Mouse (Mus musculus) liver, embryonic 11.5 days (tissue): ENCODE data around the gene Appbp2. TPM values are rescaled to one million over a fixed set of nuclear protein-coding genes. Genes with fewer than 3 reads are reported as not detected.

ENCODE experiments used
- ATAC-seq: fragments of 200-750 bp; cut with Nextera tagmentation; replicated peaks from 2 replicates; pipeline ENCODE4 v1.8.0; 2017; ENCODE audit warnings: moderate number of reproducible peaks, mild to moderate bottlenecking, moderate TSS enrichment, moderate library complexity; ENCODE audit not compliant: low FRiP score
- DNase-seq: peaks from one replicate; pipeline ENCODE4 v3.0.0-alpha.2; 2017; ENCODE audit warnings: low spot score
- H3K27ac ChIP-seq: fragments of 300-500 bp; sonication (generic); 2 replicates; pipeline ENCODE4 v1.5.1; 2014; ENCODE audit warnings: mild to moderate bottlenecking, low read depth, low read length, control low read depth
- H3K27me3 ChIP-seq: fragments of 300-500 bp; sonication (generic); replicated peaks from 2 replicates; pipeline ENCODE4 v1.6.1; 2014; ENCODE audit warnings: low read length, mixed read lengths; ENCODE audit not compliant: control insufficient read depth, insufficient read depth
- H3K36me3 ChIP-seq: fragments of 300-500 bp; sonication (generic); 2 replicates; pipeline ENCODE4 v1.6.1; 2014; ENCODE audit warnings: mild to moderate bottlenecking, low read length, moderate library complexity, mixed read lengths; ENCODE audit not compliant: control insufficient read depth, insufficient read depth
- H3K4me1 ChIP-seq: fragments of 300-500 bp; sonication (generic); replicated peaks from 2 replicates; pipeline ENCODE4 v1.6.1; 2014; ENCODE audit warnings: low read length, mixed read lengths; ENCODE audit not compliant: control insufficient read depth, insufficient read depth
- H3K4me2 ChIP-seq: fragments of 300-500 bp; sonication (generic); 2 replicates; pipeline ENCODE4 v1.6.1; 2014; ENCODE audit warnings: mild to moderate bottlenecking, control low read depth, moderate library complexity
- H3K4me3 ChIP-seq: fragments of 300-500 bp; sonication (generic); 2 replicates; pipeline ENCODE4 v1.5.1; 2014; ENCODE audit warnings: low read depth, low read length, control low read depth
- H3K9ac ChIP-seq: fragments of 300-500 bp; sonication (generic); 2 replicates; pipeline ENCODE4 v1.6.1; 2014; ENCODE audit warnings: low read depth, low read length, control low read depth
- H3K9me3 ChIP-seq: fragments of 300-500 bp; sonication (generic); 2 replicates; pipeline ENCODE4 v1.6.1; 2016; ENCODE audit warnings: low read length, inconsistent platforms, mixed read lengths; ENCODE audit not compliant: control insufficient read depth
- WGBS: fragments of 180-500 bp; shearing (Covaris S2); extraction: QIAGEN DNeasy Blood & Tissue Kit; methylation state at CpG from one replicate; pipeline ENCODE4 v1.1.7; 2014; 5-methylcytosine and 5-hydroxymethylcytosine counted together
- polyA plus RNA-seq: library from polyadenylated mRNA; unstranded; fragments of >200 nt; fragmentation: Nextera tagmentation; extraction: Ambion mirVana; gene quantifications from 2 replicates; pipeline ENCODE4 v1.2.1, GENCODE M21; 2014

The Appbp2 gene
- 37.1 and 38.6 TPM in 2 replicates for polyA plus RNA-seq

- no peaks in the 10 kb centered on the region for H3K9me3 ChIP-seq
- H3K36me3 ChIP-seq: no peaks in the 10 kb centered on the region; the same call in 1 of the 2 replicates
- H3K4me1 ChIP-seq: peaks cover 7% of the 10 kb centered on the region
- no peaks in the 10 kb centered on the region for H3K27me3 ChIP-seq
- ATAC-seq: peak; percentile 93
- DNase-seq: peak; percentile 95
- WGBS: 4% methylated on average over 48 of the region's 48 CpGs
- H3K9ac ChIP-seq: peak within 1 kb of the TSS; percentile 93
- peak within 1 kb of the TSS; percentile 91 for H3K4me3 ChIP-seq
- H3K27ac ChIP-seq: peak within 1 kb of the TSS; percentile 97
- peak within 1 kb of the TSS; percentile 85 for H3K4me2 ChIP-seq
Observed at GRCm38 (mm10) chr11:85234990-85235841, at the start of gene Appbp2. TSS of gene Appbp2 (minus strand) at chr11:85235130.

GRCm38 (mm10) chr11:85281219-85281878, 46.4 kb upstream of the Appbp2 start:
- H3K4me1 ChIP-seq: no peaks in the 10 kb centered on the region
- no peaks in the 10 kb centered on the region for H3K9me3 ChIP-seq
- H3K4me3 ChIP-seq: no peak overlapping the region
- no peaks in the 10 kb centered on the region for H3K27me3 ChIP-seq
- no peak overlapping the region for H3K27ac ChIP-seq
- ATAC-seq (no peak), DNase-seq (no peak)
- no peak overlapping the region for H3K9ac ChIP-seq
- H3K36me3 ChIP-seq: no peaks in the 10 kb centered on the region
- WGBS: 69% methylated on average over 15 of the region's 15 CpGs
- H3K4me2 ChIP-seq: no peak overlapping the region

GRCm38 (mm10) chr11:85278175-85278574, 43.2 kb upstream of the Appbp2 start:
- DNase-seq (no peak), ATAC-seq (no peak)
- Histone ChIP-seq H3K9me3 (no peaks in the 10 kb centered on the region), H3K4me3 (no peak overlapping the region), H3K27ac (no peak overlapping the region), H3K27me3 (no peaks in the 10 kb centered on the region), H3K4me2 (no peak overlapping the region), H3K36me3 (no peaks in the 10 kb centered on the region), H3K9ac (no peak overlapping the region), H3K4me1 (no peaks in the 10 kb centered on the region)
- 72% methylated on average over 1 of the region's 1 CpGs for WGBS

- no peak overlapping the region for H3K4me2 ChIP-seq
- no peak overlapping the region for H3K4me3 ChIP-seq
- DNase-seq (no peak), ATAC-seq (no peak)
- no peaks in the 10 kb centered on the region for H3K27me3 ChIP-seq
- 44% methylated on average over 5 of the region's 5 CpGs for WGBS
- no peak overlapping the region for H3K9ac ChIP-seq
- H3K9me3 ChIP-seq: no peaks in the 10 kb centered on the region
- no peaks in the 10 kb centered on the region for H3K36me3 ChIP-seq
- H3K4me1 ChIP-seq: no peaks in the 10 kb centered on the region
- no peak overlapping the region for H3K27ac ChIP-seq
Observed at GRCm38 (mm10) chr11:85277609-85278008, 42.7 kb upstream of the Appbp2 start.

GRCm38 (mm10) chr11:85275151-85275550, 40.2 kb upstream of the Appbp2 start:
- no peaks in the 10 kb centered on the region for H3K9me3 ChIP-seq
- DNase-seq (no peak), ATAC-seq (no peak)
- no peak overlapping the region for H3K4me3 ChIP-seq
- H3K27me3 ChIP-seq: no peaks in the 10 kb centered on the region
- H3K9ac ChIP-seq: no peak overlapping the region
- H3K27ac ChIP-seq: no peak overlapping the region
- no peaks in the 10 kb centered on the region for H3K36me3 ChIP-seq
- 66% methylated on average over 5 of the region's 5 CpGs for whole genome bisulfite sequencing
- no peak overlapping the region for H3K4me2 ChIP-seq
- no peaks in the 10 kb centered on the region for H3K4me1 ChIP-seq

GRCm38 (mm10) chr11:85273299-85273698, 38.4 kb upstream of the Appbp2 start:
- Histone ChIP-seq H3K27ac (no peak overlapping the region), H3K27me3 (no peaks in the 10 kb centered on the region), H3K4me3 (no peak overlapping the region), H3K9me3 (no peaks in the 10 kb centered on the region), H3K9ac (no peak overlapping the region), H3K4me1 (no peaks in the 10 kb centered on the region), H3K4me2 (no peak overlapping the region), H3K36me3 (no peaks in the 10 kb centered on the region)
- DNase-seq (no peak), ATAC-seq (no peak)
- WGBS: 63% methylated on average over 6 of the region's 6 CpGs

GRCm38 (mm10) chr11:85270631-85271030, 35.7 kb upstream of the Appbp2 start:
- DNase-seq: peak; percentile 39
- Histone ChIP-seq H3K36me3 (no peaks in the 10 kb centered on the region), H3K9me3 (no peaks in the 10 kb centered on the region), H3K4me3 (no peak overlapping the region), H3K4me2 (no peak overlapping the region), H3K27me3 (no peaks in the 10 kb centered on the region), H3K27ac (no peak overlapping the region), H3K9ac (no peak overlapping the region), H3K4me1 (no peaks in the 10 kb centered on the region)
- WGBS: 45% methylated on average over 3 of the region's 3 CpGs
- ATAC-seq: no peak

- H3K4me3 ChIP-seq: no peak overlapping the region
- no peaks in the 10 kb centered on the region for H3K4me1 ChIP-seq
- H3K4me2 ChIP-seq: no peak overlapping the region
- WGBS: 85% methylated on average over 1 of the region's 1 CpGs
- no peak for DNase-seq
- H3K9ac ChIP-seq: no peak overlapping the region
- no peaks in the 10 kb centered on the region for H3K27me3 ChIP-seq
- no peak overlapping the region for H3K27ac ChIP-seq
- ATAC-seq: no peak
- no peaks in the 10 kb centered on the region for H3K36me3 ChIP-seq
- no peaks in the 10 kb centered on the region for H3K9me3 ChIP-seq
Observed at GRCm38 (mm10) chr11:85267393-85267792, 32.5 kb upstream of the Appbp2 start.
